Mouse (Mus musculus) forebrain, embryonic 15.5 days (tissue): ENCODE measurements around the gene Nsg2. TPM values are rescaled to one million over a fixed set of nuclear protein-coding genes. Genes with fewer than 3 reads are reported as not detected.
A peak's percentile ranks its signal among the peaks of the same experiment; 100 is the strongest.

Experiments used
- ATAC-seq: fragments of 200-750 bp; cut with Nextera tagmentation; replicated peaks from 2 replicates; pipeline ENCODE4 v1.8.0; 2017; ENCODE audit warnings: mild to moderate bottlenecking, moderate TSS enrichment, moderate library complexity
- H3K27ac ChIP-seq: fragments of 300-500 bp; sonication (generic); replicated peaks from 2 replicates; pipeline ENCODE4 v1.5.1; 2015; ENCODE audit warnings: mild to moderate bottlenecking, inconsistent platforms
- H3K27me3 ChIP-seq: fragments of 300-500 bp; sonication (generic); 2 replicates; pipeline ENCODE4 v1.6.1; 2015; ENCODE audit warnings: inconsistent platforms
- H3K36me3 ChIP-seq: fragments of 300-500 bp; sonication (generic); 2 replicates; pipeline ENCODE4 v1.6.1; 2015; ENCODE audit warnings: mild to moderate bottlenecking, inconsistent platforms
- H3K4me1 ChIP-seq: fragments of 300-500 bp; sonication (generic); 2 replicates; pipeline ENCODE4 v1.6.1; 2015; ENCODE audit warnings: inconsistent platforms
- H3K4me2 ChIP-seq: fragments of 300-500 bp; sonication (generic); replicated peaks from 2 replicates; pipeline ENCODE4 v1.6.1; 2015; ENCODE audit warnings: mild to moderate bottlenecking, inconsistent platforms
- H3K4me3 ChIP-seq: fragments of 300-500 bp; sonication (generic); 2 replicates; pipeline ENCODE4 v1.5.1; 2015; ENCODE audit warnings: mild to moderate bottlenecking, inconsistent platforms
- H3K9ac ChIP-seq: fragments of 300-500 bp; sonication (generic); replicated peaks from 2 replicates; pipeline ENCODE4 v1.6.1; 2015; ENCODE audit warnings: mild to moderate bottlenecking, inconsistent platforms
- H3K9me3 ChIP-seq: fragments of 300-500 bp; sonication (generic); 2 replicates; pipeline ENCODE4 v1.6.1; 2016; ENCODE audit warnings: inconsistent platforms
- WGBS: fragments of 180-500 bp; shearing (Covaris S2); methylation state at CpG from one replicate; pipeline ENCODE4 v1.1.7; 2015; ENCODE audit warnings: mixed read lengths; 5-methylcytosine and 5-hydroxymethylcytosine counted together
- polyA plus RNA-seq: library from polyadenylated mRNA; unstranded; fragments of >200 nt; fragmentation: Nextera tagmentation; extraction: Ambion mirVana; gene quantifications from 2 replicates; pipeline ENCODE4 v1.2.1, GENCODE M21; 2015

The Nsg2 gene
- polyA plus RNA-seq, 1 experiment from 2014 or later: 717 TPM

- Histone ChIP-seq H3K4me1 (peaks cover 37% of the 10 kb centered on the region), H3K4me2 (no peak overlapping the region), H3K9ac (no peak overlapping the region), H3K27me3 (no peaks in the 10 kb centered on the region), H3K9me3 (no peaks in the 10 kb centered on the region), H3K27ac (peak overlapping the region; percentile 82), H3K36me3 (peaks cover 49% of the 10 kb centered on the region), H3K4me3 (no peak overlapping the region)
- WGBS: 41% methylated on average over 13 of the region's 13 CpGs
- no peak for ATAC-seq
Measured at GRCm38 (mm10) chr11:32057861-32058260, 57.6 kb downstream of the Nsg2 start.

- Histone ChIP-seq H3K4me3 (no peak overlapping the region), H3K27me3 (no peaks in the 10 kb centered on the region), H3K9me3 (no peaks in the 10 kb centered on the region), H3K36me3 (peaks cover 39% of the 10 kb centered on the region), H3K4me1 (peaks cover 57% of the 10 kb centered on the region), H3K9ac (no peak overlapping the region), H3K27ac (peak overlapping the region; percentile 20; the same call in 1 of the 2 replicates), H3K4me2 (no peak overlapping the region)
- no peak for ATAC-seq
- 64% methylated on average over 2 of the region's 2 CpGs for WGBS
Measured at GRCm38 (mm10) chr11:32061020-32061419, 60.8 kb downstream of the Nsg2 start.

GRCm38 (mm10) chr11:32061874-32062273 lies 61.6 kb downstream of the Nsg2 start:
- Histone ChIP-seq H3K27ac (peak overlapping the region; percentile 79), H3K9me3 (no peaks in the 10 kb centered on the region), H3K4me3 (no peak overlapping the region), H3K36me3 (peaks cover 33% of the 10 kb centered on the region), H3K4me2 (no peak overlapping the region), H3K4me1 (peaks cover 57% of the 10 kb centered on the region), H3K27me3 (no peaks in the 10 kb centered on the region), H3K9ac (no peak overlapping the region)
- ATAC-seq: no peak
- WGBS: 82% methylated on average over 10 of the region's 10 CpGs

- Histone ChIP-seq H3K4me1 (peaks cover 49% of the 10 kb centered on the region), H3K4me2 (peak overlapping the region; percentile 17; the same call in 1 of the 2 replicates), H3K27me3 (no peaks in the 10 kb centered on the region), H3K36me3 (peaks cover 15% of the 10 kb centered on the region), H3K27ac (peak overlapping the region; percentile 97), H3K9ac (peak overlapping the region; percentile 40), H3K9me3 (no peaks in the 10 kb centered on the region), H3K4me3 (no peak overlapping the region)
- ATAC-seq: peak; percentile 72
- 7% methylated on average over 10 of the region's 10 CpGs for WGBS
Measured at GRCm38 (mm10) chr11:32063775-32064510, 63.7 kb downstream of the Nsg2 start.

GRCm38 (mm10) chr11:32064511-32064862 lies 64.2 kb downstream of the Nsg2 start:
- H3K27ac ChIP-seq: peak overlapping the region; percentile 97
- H3K9me3 ChIP-seq: no peaks in the 10 kb centered on the region
- H3K4me2 ChIP-seq: peak overlapping the region; percentile 17; the same call in 1 of the 2 replicates
- WGBS: 11% methylated on average over 5 of the region's 5 CpGs
- peaks cover 10% of the 10 kb centered on the region for H3K36me3 ChIP-seq
- H3K4me3 ChIP-seq: no peak overlapping the region
- peaks cover 55% of the 10 kb centered on the region for H3K4me1 ChIP-seq
- ATAC-seq: peak; percentile 15; the same call in 1 of the 2 replicates
- H3K9ac ChIP-seq: peak overlapping the region; percentile 32; the same call in 1 of the 2 replicates
- no peaks in the 10 kb centered on the region for H3K27me3 ChIP-seq

GRCm38 (mm10) chr11:32068736-32069490 lies 68.7 kb downstream of the Nsg2 start:
- Histone ChIP-seq H3K9ac (no peak overlapping the region), H3K4me2 (no peak overlapping the region), H3K4me1 (peaks cover 39% of the 10 kb centered on the region), H3K27ac (peak overlapping the region; percentile 75), H3K9me3 (no peaks in the 10 kb centered on the region), H3K27me3 (no peaks in the 10 kb centered on the region), H3K4me3 (no peak overlapping the region), H3K36me3 (no peaks in the 10 kb centered on the region)
- WGBS: 33% methylated on average over 12 of the region's 12 CpGs
- peak; percentile 44 for ATAC-seq

- Histone ChIP-seq H3K36me3 (no peaks in the 10 kb centered on the region), H3K4me2 (no peak overlapping the region), H3K27me3 (no peaks in the 10 kb centered on the region), H3K27ac (no peak overlapping the region), H3K4me1 (peaks cover 15% of the 10 kb centered on the region), H3K9ac (no peak overlapping the region), H3K4me3 (no peak overlapping the region), H3K9me3 (no peaks in the 10 kb centered on the region)
- no peak for ATAC-seq
- WGBS: 88% methylated on average over 2 of the region's 2 CpGs
Measured at GRCm38 (mm10) chr11:32075163-32075562, 74.9 kb downstream of the Nsg2 start.

- Histone ChIP-seq H3K27ac (no peak overlapping the region), H3K4me2 (no peak overlapping the region), H3K27me3 (no peaks in the 10 kb centered on the region), H3K9ac (no peak overlapping the region), H3K9me3 (no peaks in the 10 kb centered on the region), H3K4me3 (no peak overlapping the region), H3K36me3 (no peaks in the 10 kb centered on the region), H3K4me1 (peaks cover 23% of the 10 kb centered on the region)
- ATAC-seq: no peak
- WGBS: 56% methylated on average over 3 of the region's 3 CpGs
Measured at GRCm38 (mm10) chr11:32083462-32083861, 83.2 kb downstream of the Nsg2 start.

GRCm38 (mm10) chr11:32086525-32086924 lies 86.3 kb downstream of the Nsg2 start:
- Histone ChIP-seq H3K4me3 (no peak overlapping the region), H3K36me3 (no peaks in the 10 kb centered on the region), H3K9me3 (no peaks in the 10 kb centered on the region), H3K27ac (peak overlapping the region; percentile 89), H3K9ac (no peak overlapping the region), H3K4me1 (peaks cover 23% of the 10 kb centered on the region), H3K27me3 (no peaks in the 10 kb centered on the region), H3K4me2 (no peak overlapping the region)
- no peak for ATAC-seq
- WGBS: 70% methylated on average over 1 of the region's 1 CpGs

GRCm38 (mm10) chr11:32087376-32087775 lies 87.1 kb downstream of the Nsg2 start:
- H3K4me1 ChIP-seq: peaks cover 23% of the 10 kb centered on the region
- H3K36me3 ChIP-seq: no peaks in the 10 kb centered on the region
- 0% methylated on average over 2 of the region's 2 CpGs for WGBS
- peak; percentile 96 for ATAC-seq
- no peaks in the 10 kb centered on the region for H3K27me3 ChIP-seq
- H3K9me3 ChIP-seq: no peaks in the 10 kb centered on the region
- no peak overlapping the region for H3K4me3 ChIP-seq
- H3K27ac ChIP-seq: peak overlapping the region; percentile 89
- no peak overlapping the region for H3K4me2 ChIP-seq
- no peak overlapping the region for H3K9ac ChIP-seq

GRCm38 (mm10) chr11:32087779-32088442 lies 87.6 kb downstream of the Nsg2 start:
- H3K4me3 ChIP-seq: no peak overlapping the region
- no peaks in the 10 kb centered on the region for H3K9me3 ChIP-seq
- H3K4me1 ChIP-seq: peaks cover 23% of the 10 kb centered on the region
- no peak overlapping the region for H3K4me2 ChIP-seq
- H3K27me3 ChIP-seq: no peaks in the 10 kb centered on the region
- H3K9ac ChIP-seq: no peak overlapping the region
- 72% methylated on average over 9 of the region's 9 CpGs for WGBS
- H3K27ac ChIP-seq: peak overlapping the region; percentile 89
- no peaks in the 10 kb centered on the region for H3K36me3 ChIP-seq
- ATAC-seq: peak; percentile 63

- Histone ChIP-seq H3K9ac (no peak overlapping the region), H3K4me3 (no peak overlapping the region), H3K9me3 (no peaks in the 10 kb centered on the region), H3K4me2 (no peak overlapping the region), H3K27me3 (no peaks in the 10 kb centered on the region), H3K27ac (no peak overlapping the region), H3K4me1 (peaks cover 3% of the 10 kb centered on the region; the same call in 1 of the 2 replicates), H3K36me3 (no peaks in the 10 kb centered on the region)
- no peak for ATAC-seq
- WGBS: 79% methylated on average over 4 of the region's 4 CpGs
Measured at GRCm38 (mm10) chr11:32095793-32096192, 95.5 kb downstream of the Nsg2 start.
